Mouse (Mus musculus): ENCODE data around the gene Psmd12. TPM values are rescaled to one million over a fixed set of nuclear protein-coding genes. Genes with fewer than 3 reads are reported as not detected.
A peak's percentile ranks its signal among the peaks of the same experiment; 100 is the strongest.

Psmd12 gene
- 172 and 186 TPM in 2 replicates for polyA plus RNA-seq (2014; fragmentation: Nextera tagmentation; extraction: Ambion mirVana)

- Histone ChIP-seq H3K4me1 (replicated peaks; ENCODE audit: control insufficient read depth, insufficient read depth, low read length) (peaks cover 10% of the 10 kb centered on the region), H3K36me3 (ENCODE audit: control insufficient read depth, insufficient read depth, low read length) (0 out of 2 replicates have a peak, but pooled peaks cover 2% of the 10 kb centered on the region), H3K4me3 (ENCODE audit: low read depth, low read length) (peak within 1 kb of the TSS; percentile 84), H3K27ac (ENCODE audit: low read depth) (peak within 1 kb of the TSS; percentile 75), H3K27me3 (replicated peaks; ENCODE audit: control insufficient read depth, insufficient read depth, low read length) (no peaks in the 10 kb centered on the region), H3K9ac (ENCODE audit: low read length) (peak within 1 kb of the TSS; percentile 92), H3K4me2 (ENCODE audit: low read length) (peak within 1 kb of the TSS; percentile 63), H3K9me3 (ENCODE audit: control insufficient read depth, low read length) (no peaks in the 10 kb centered on the region)
- under 1% methylated on average over 51 of the region's 51 CpGs for WGBS
- peak; percentile 99 for DNase-seq (ENCODE audit: low spot score)
- ATAC-seq (replicated peaks; ENCODE audit: low FRiP score, low TSS enrichment, low read depth), result peak; percentile 99
Measured at GRCm38 (mm10) chr11:107479053-107479861, at the start of gene Psmd12. TSS of gene Psmd12 (plus strand) at chr11:107479484.

GRCm38 (mm10) chr11:107431197-107431965 is 47.9 kb upstream of the Psmd12 start:
- no peak overlapping the region for H3K27ac ChIP-seq (ENCODE audit: low read depth)

GRCm38 (mm10) chr11:107435776-107436449 is 43.4 kb upstream of the Psmd12 start:
- ATAC-seq (replicated peaks; ENCODE audit: low FRiP score, low TSS enrichment, low read depth) (no peak), DNase-seq (ENCODE audit: low spot score) (no peak)
- Histone ChIP-seq H3K9me3 (ENCODE audit: control insufficient read depth, low read length) (no peaks in the 10 kb centered on the region), H3K4me1 (replicated peaks; ENCODE audit: control insufficient read depth, insufficient read depth, low read length) (peaks cover 4% of the 10 kb centered on the region; the same call in 1 of the 2 replicates), H3K36me3 (ENCODE audit: control insufficient read depth, insufficient read depth, low read length) (no peaks in the 10 kb centered on the region), H3K27me3 (replicated peaks; ENCODE audit: control insufficient read depth, insufficient read depth, low read length) (no peaks in the 10 kb centered on the region), H3K9ac (ENCODE audit: low read length) (no peak overlapping the region), H3K4me2 (ENCODE audit: low read length) (no peak overlapping the region), H3K4me3 (ENCODE audit: low read depth, low read length) (no peak overlapping the region), H3K27ac (ENCODE audit: low read depth) (no peak overlapping the region)
- 89% methylated on average over 6 of the region's 6 CpGs for WGBS

More at GRCm38 (mm10) chr11:107431197-107431965, 47.9 kb upstream of the Psmd12 start:
- Histone ChIP-seq H3K4me2 (ENCODE audit: low read length) (no peak overlapping the region), H3K27me3 (replicated peaks; ENCODE audit: control insufficient read depth, insufficient read depth, low read length) (no peaks in the 10 kb centered on the region), H3K9ac (ENCODE audit: low read length) (no peak overlapping the region), H3K4me1 (replicated peaks; ENCODE audit: control insufficient read depth, insufficient read depth, low read length) (peaks cover 4% of the 10 kb centered on the region; the same call in 1 of the 2 replicates), H3K9me3 (ENCODE audit: control insufficient read depth, low read length) (no peaks in the 10 kb centered on the region), H3K4me3 (ENCODE audit: low read depth, low read length) (no peak overlapping the region), H3K36me3 (ENCODE audit: control insufficient read depth, insufficient read depth, low read length) (no peaks in the 10 kb centered on the region)
- WGBS, result 77% methylated on average over 7 of the region's 7 CpGs
- no peak for DNase-seq (ENCODE audit: low spot score)
- no peak for ATAC-seq (replicated peaks; ENCODE audit: low FRiP score, low TSS enrichment, low read depth)

GRCm38 (mm10) chr11:107437723-107438122 is 41.6 kb upstream of the Psmd12 start:
- DNase-seq (ENCODE audit: low spot score) (no peak), ATAC-seq (replicated peaks; ENCODE audit: low FRiP score, low TSS enrichment, low read depth) (no peak)
- H3K36me3 ChIP-seq (ENCODE audit: control insufficient read depth, insufficient read depth, low read length), result no peaks in the 10 kb centered on the region
- H3K27me3 ChIP-seq (replicated peaks; ENCODE audit: control insufficient read depth, insufficient read depth, low read length), result no peaks in the 10 kb centered on the region
- no peak overlapping the region for H3K4me2 ChIP-seq (ENCODE audit: low read length)
- no peaks in the 10 kb centered on the region for H3K9me3 ChIP-seq (ENCODE audit: control insufficient read depth, low read length)
- H3K9ac ChIP-seq (ENCODE audit: low read length), result no peak overlapping the region
- no peak overlapping the region for H3K27ac ChIP-seq (ENCODE audit: low read depth)
- WGBS, result 74% methylated on average over 4 of the region's 4 CpGs
- H3K4me1 ChIP-seq (replicated peaks; ENCODE audit: control insufficient read depth, insufficient read depth, low read length), result peaks cover 4% of the 10 kb centered on the region; the same call in 1 of the 2 replicates
- no peak overlapping the region for H3K4me3 ChIP-seq (ENCODE audit: low read depth, low read length)

GRCm38 (mm10) chr11:107438140-107438539 is 41.1 kb upstream of the Psmd12 start:
- Histone ChIP-seq H3K36me3 (ENCODE audit: control insufficient read depth, insufficient read depth, low read length) (no peaks in the 10 kb centered on the region), H3K27ac (ENCODE audit: low read depth) (no peak overlapping the region), H3K27me3 (replicated peaks; ENCODE audit: control insufficient read depth, insufficient read depth, low read length) (no peaks in the 10 kb centered on the region), H3K4me1 (replicated peaks; ENCODE audit: control insufficient read depth, insufficient read depth, low read length) (peaks cover 4% of the 10 kb centered on the region; the same call in 1 of the 2 replicates), H3K9me3 (ENCODE audit: control insufficient read depth, low read length) (no peaks in the 10 kb centered on the region), H3K4me2 (ENCODE audit: low read length) (no peak overlapping the region), H3K4me3 (ENCODE audit: low read depth, low read length) (no peak overlapping the region), H3K9ac (ENCODE audit: low read length) (no peak overlapping the region)
- DNase-seq (ENCODE audit: low spot score) (no peak), ATAC-seq (replicated peaks; ENCODE audit: low FRiP score, low TSS enrichment, low read depth) (no peak)
- WGBS, result 89% methylated on average over 3 of the region's 3 CpGs

- no peak overlapping the region for H3K4me3 ChIP-seq (ENCODE audit: low read depth, low read length)
- no peaks in the 10 kb centered on the region for H3K36me3 ChIP-seq (ENCODE audit: control insufficient read depth, insufficient read depth, low read length)
- no peaks in the 10 kb centered on the region for H3K9me3 ChIP-seq (ENCODE audit: control insufficient read depth, low read length)
- H3K4me2 ChIP-seq (ENCODE audit: low read length), result no peak overlapping the region
- no peak for ATAC-seq (replicated peaks; ENCODE audit: low FRiP score, low TSS enrichment, low read depth)
- 60% methylated on average over 3 of the region's 3 CpGs for WGBS
- no peaks in the 10 kb centered on the region for H3K4me1 ChIP-seq (replicated peaks; ENCODE audit: control insufficient read depth, insufficient read depth, low read length)
- no peak overlapping the region for H3K27ac ChIP-seq (ENCODE audit: low read depth)
- no peak overlapping the region for H3K9ac ChIP-seq (ENCODE audit: low read length)
- no peak for DNase-seq (ENCODE audit: low spot score)
- H3K27me3 ChIP-seq (replicated peaks; ENCODE audit: control insufficient read depth, insufficient read depth, low read length), result no peaks in the 10 kb centered on the region
Measured at GRCm38 (mm10) chr11:107441050-107441449, 38.2 kb upstream of the Psmd12 start.

GRCm38 (mm10) chr11:107443121-107444095 is 35.9 kb upstream of the Psmd12 start:
- 79% methylated on average over 12 of the region's 12 CpGs for WGBS
- Histone ChIP-seq H3K4me3 (ENCODE audit: low read depth, low read length) (no peak overlapping the region), H3K27ac (ENCODE audit: low read depth) (no peak overlapping the region), H3K9ac (ENCODE audit: low read length) (no peak overlapping the region), H3K4me2 (ENCODE audit: low read length) (no peak overlapping the region), H3K9me3 (ENCODE audit: control insufficient read depth, low read length) (no peaks in the 10 kb centered on the region), H3K36me3 (ENCODE audit: control insufficient read depth, insufficient read depth, low read length) (no peaks in the 10 kb centered on the region), H3K27me3 (replicated peaks; ENCODE audit: control insufficient read depth, insufficient read depth, low read length) (no peaks in the 10 kb centered on the region), H3K4me1 (replicated peaks; ENCODE audit: control insufficient read depth, insufficient read depth, low read length) (peaks cover 6% of the 10 kb centered on the region; the same call in 1 of the 2 replicates)
- ATAC-seq (replicated peaks; ENCODE audit: low FRiP score, low TSS enrichment, low read depth) (no peak), DNase-seq (ENCODE audit: low spot score) (no peak)

Measured in intestine, embryonic 14.5 days (tissue).